Mouse (Mus musculus): ENCODE results near the gene Cyth1. TPM values are rescaled to one million over a fixed set of nuclear protein-coding genes. Genes with fewer than 3 reads are reported as not detected.

The Cyth1 gene
- total RNA-seq, 2 experiments from 2014 or later, result 56.4 to 60.9 TPM

- intact Hi-C loops (cut with DNase I), result no loop called here
- no peak for DNase-seq
These were observed 22.5 kb downstream of the Cyth1 start for GRCm38 (mm10) chr11:118225862-118226261.

- no peak for DNase-seq
- intact Hi-C loops (cut with DNase I), result no loop called here
These were observed 23.1 kb downstream of the Cyth1 start for GRCm38 (mm10) chr11:118225056-118225836.

- DNase-seq, result no peak
- intact Hi-C loops (cut with DNase I), result loop anchor here (5.0 kb wide), 1 partner anchor 351 kb away; the partner anchor contains the start of gene Tha1
These were observed 24.9 kb downstream of the Cyth1 start for GRCm38 (mm10) chr11:118223416-118224067.

- intact Hi-C loops (cut with DNase I), result loop anchor here (5.0 kb wide), 1 partner anchor 351 kb away; the partner anchor contains the start of gene Tha1
These were observed 25.5 kb downstream of the Cyth1 start for GRCm38 (mm10) chr11:118222917-118223316.

GRCm38 (mm10) chr11:118222351-118222885 lies 26.0 kb downstream of the Cyth1 start:
- DNase-seq, result no peak
- intact Hi-C loops (cut with DNase I), result loop anchor here (5.0 kb wide), 1 partner anchor 350 kb away; the partner anchor contains the start of gene Tha1

More at GRCm38 (mm10) chr11:118222917-118223316, 25.5 kb downstream of the Cyth1 start:
- DNase-seq, result no peak

GRCm38 (mm10) chr11:118220561-118221262 lies 27.7 kb downstream of the Cyth1 start:
- peak; percentile 60 to 80 for DNase-seq
- intact Hi-C loops (cut with DNase I), result loop anchor here (1.0 to 5.0 kb wide), 3 partner anchors 117 to 348 kb away; partner anchors contain the start of gene Tha1

- no peak for DNase-seq
- intact Hi-C loops (cut with DNase I), result loop anchor here (5.0 kb wide), 1 partner anchor 37 kb away; no protein-coding TSS in a partner anchor
These were observed 29.3 kb downstream of the Cyth1 start for GRCm38 (mm10) chr11:118219066-118219465.

GRCm38 (mm10) chr11:118216468-118216867 lies 31.9 kb downstream of the Cyth1 start:
- intact Hi-C loops (cut with DNase I), result loop anchor here (5.0 kb wide), 1 partner anchor 34 kb away; no protein-coding TSS in a partner anchor
- no peak for DNase-seq

- DNase-seq, result no peak
- intact Hi-C loops (cut with DNase I), result loop anchor here (5.0 kb wide), 1 partner anchor 34 kb away; no protein-coding TSS in a partner anchor
These were observed 32.4 kb downstream of the Cyth1 start for GRCm38 (mm10) chr11:118215928-118216458.

- intact Hi-C loops (cut with DNase I), result no loop called here
- no peak for DNase-seq
These were observed 35.7 kb downstream of the Cyth1 start for GRCm38 (mm10) chr11:118212636-118213112.

- intact Hi-C loops (cut with DNase I), result no loop called here
- peak in 1 of 2 experiments; percentile 56 for DNase-seq
These were observed 36.4 kb downstream of the Cyth1 start for GRCm38 (mm10) chr11:118211749-118212635.

- no peak for DNase-seq
- intact Hi-C loops (cut with DNase I), result no loop called here
These were observed 37.4 kb downstream of the Cyth1 start for GRCm38 (mm10) chr11:118210962-118211361.

GRCm38 (mm10) chr11:118210116-118210515 lies 38.3 kb downstream of the Cyth1 start:
- intact Hi-C loops (cut with DNase I), result no loop called here
- no peak for DNase-seq

- intact Hi-C loops (cut with DNase I), result no loop called here
- no peak for DNase-seq
These were observed 39.0 kb downstream of the Cyth1 start for GRCm38 (mm10) chr11:118209376-118209775.

- DNase-seq, result no peak
- intact Hi-C loops (cut with DNase I), result no loop called here
These were observed 39.6 kb downstream of the Cyth1 start for GRCm38 (mm10) chr11:118208672-118209272.

GRCm38 (mm10) chr11:118207424-118208033 lies 40.9 kb downstream of the Cyth1 start:
- intact Hi-C loops (cut with DNase I), result no loop called here
- no peak for DNase-seq

GRCm38 (mm10) chr11:118206267-118206666 lies 42.1 kb downstream of the Cyth1 start:
- DNase-seq, result no peak
- intact Hi-C loops (cut with DNase I), result no loop called here

- intact Hi-C loops (cut with DNase I), result no loop called here
- no peak for DNase-seq
These were observed 44.9 kb downstream of the Cyth1 start for GRCm38 (mm10) chr11:118203469-118203868.
